In genomic region chr17:90362169-90362568, GRCm38 (mm10) we compare ENCODE assay signal across 18 mouse cellular contexts.
A peak's percentile ranks its signal among the peaks of the same experiment; 100 is the strongest.
DNase-seq lines count a peak whose midpoint lies in the region; ATAC-seq and TF ChIP-seq lines count a peak whose summit lies in the region.
"Had no signal": no experiment of that assay in that cellular context is flagged by ENCODE, and none has a peak within 500 bp of the region (broad histone marks: within the 10 kb centered on the region; RNA-seq: fewer than 3 reads in every experiment).

No protein-coding gene starts in this region.

- no peak for TF ChIP-seq CTCF in gastrocnemius, adult 2 months (IDR thresholded peaks at IDR 0.05)

- ATAC-seq in frontal cortex, adult (ENCODE audit: low TSS enrichment): peak; percentile 66
- ATAC-seq: activated CD4-positive, CD25-positive, alpha-beta regulatory T cell, adult 4 months; CD4-positive, CD25-positive, alpha-beta regulatory T cell, adult 4 months; Patski had no signal

- no peak for DNase-seq in frontal cortex, postnatal 10 days (ENCODE audit: low spot score in 2 of 2)
- peak; percentile 58 for DNase-seq in brain, adult 2 months (ENCODE audit: low read depth, low spot score)
- DNase-seq in gastrocnemius, adult 2 months: no peak
- DNase-seq: adrenal gland, adult 2 months; adrenal gland, adult 8-10 months; adrenal gland, postnatal 10 days; adrenal gland, postnatal 14 days; adrenal gland, postnatal 25 days; adrenal gland, postnatal 36 days; B cell, adult 2 months; cerebellum, adult 11 months; cerebellum, adult 11-12 months; cerebellum, adult 18-20 months; cerebellum, adult 2 months had no signal

- no peak overlapping the region for H3K4me3 ChIP-seq in gastrocnemius, adult 2 months

- H3K27ac ChIP-seq in gastrocnemius, adult 2 months: no peak overlapping the region

- intact Hi-C loops in gastrocnemius, adult 2 months (cut with DNase I): no loop called here
